Mouse (Mus musculus): ENCODE measurements around the gene Il12rb1. TPM values are rescaled to one million over a fixed set of nuclear protein-coding genes. Genes with fewer than 3 reads are reported as not detected.
A peak's percentile ranks its signal among the peaks of the same experiment; 100 is the strongest.

The Il12rb1 gene
- total and polyA plus RNA-seq, 2 experiments from 2014 or later: not detected

DNA sequence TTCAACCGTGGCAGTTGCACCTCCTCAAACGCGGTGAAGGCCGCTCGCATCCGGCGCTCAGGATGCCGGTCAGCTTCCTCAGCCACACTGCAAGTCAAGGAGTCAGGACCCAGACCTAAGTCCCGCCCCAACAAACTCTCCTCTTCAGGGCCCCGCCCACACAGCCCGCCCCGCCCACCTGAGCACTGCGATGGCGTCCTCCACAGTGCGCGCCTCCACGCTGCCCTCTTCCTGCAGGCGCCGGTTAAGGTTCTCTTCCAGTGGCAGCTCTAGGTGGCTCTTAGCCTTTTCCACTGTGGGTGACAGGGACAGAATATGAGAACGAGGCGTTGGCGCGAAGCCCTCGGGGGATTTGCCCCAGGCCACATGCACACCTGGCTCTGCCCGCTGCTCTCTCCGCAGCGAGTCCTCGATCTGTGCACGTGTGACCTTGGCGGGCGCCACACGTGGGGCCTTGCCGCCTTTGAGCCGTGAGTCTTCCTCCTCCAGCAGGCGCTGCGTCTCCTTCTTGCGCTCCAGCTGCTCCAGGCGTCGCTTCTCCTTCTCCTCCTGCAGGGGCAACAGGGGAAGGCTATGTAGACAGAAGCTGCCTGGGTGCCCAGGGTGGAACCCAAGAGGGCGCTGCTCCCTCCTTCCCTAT is 60.4 kb downstream of the Il12rb1 start:
- Histone ChIP-seq H3K4me1 (ENCODE audit: insufficient read depth, low read length) (peaks cover 16% of the 10 kb centered on the region), H3K4me2 (ENCODE audit: low read depth, low read length) (0 out of 2 replicates have a peak overlapping the region, but pooled peaks have one; percentile 13), H3K27me3 (ENCODE audit: insufficient read depth, low read length) (no peaks in the 10 kb centered on the region), H3K9ac (replicated peaks; ENCODE audit: low read length) (0 out of 2 replicates have a peak overlapping the region, but pooled peaks have one; percentile 17), H3K9me3 (ENCODE audit: low read length) (no peaks in the 10 kb centered on the region), H3K4me3 (ENCODE audit: low read length) (no peak overlapping the region), H3K27ac (peak overlapping the region; percentile 69; the same call in 1 of the 2 replicates), H3K36me3 (ENCODE audit: insufficient read depth, low read length) (no peaks in the 10 kb centered on the region)
- TF ChIP-seq CTCF (IDR thresholded peaks at IDR 0.05; ENCODE audit: low read depth): peak; percentile 38; the same call in 1 of the 2 replicates
- DNase-seq (ENCODE audit: low spot score) (peak; percentile 45), ATAC-seq (no peak)
- WGBS: 23% methylated on average over 40 of the region's 40 CpGs

DNA sequence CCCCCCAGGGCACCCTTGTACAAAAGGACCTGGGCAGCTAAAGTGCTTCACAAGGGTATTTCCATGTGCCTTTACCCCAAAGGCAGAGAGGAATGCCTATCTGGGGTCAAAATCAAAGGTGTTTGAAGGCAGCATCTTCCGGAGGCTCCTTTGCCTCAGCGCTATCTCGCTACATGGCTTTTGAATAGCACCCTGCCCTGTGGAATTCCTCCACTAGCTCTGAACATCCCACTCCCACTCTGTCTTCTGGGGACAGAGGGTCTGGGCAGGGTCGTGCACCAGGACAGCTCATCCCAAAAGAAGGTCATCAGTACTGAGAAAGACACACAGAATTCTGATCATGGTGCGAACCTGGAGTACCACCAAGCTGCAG is 60.9 kb downstream of the Il12rb1 start:
- H3K4me1 ChIP-seq (ENCODE audit: insufficient read depth, low read length): peaks cover 15% of the 10 kb centered on the region
- WGBS: 41% methylated on average over 5 of the region's 5 CpGs

DNA sequence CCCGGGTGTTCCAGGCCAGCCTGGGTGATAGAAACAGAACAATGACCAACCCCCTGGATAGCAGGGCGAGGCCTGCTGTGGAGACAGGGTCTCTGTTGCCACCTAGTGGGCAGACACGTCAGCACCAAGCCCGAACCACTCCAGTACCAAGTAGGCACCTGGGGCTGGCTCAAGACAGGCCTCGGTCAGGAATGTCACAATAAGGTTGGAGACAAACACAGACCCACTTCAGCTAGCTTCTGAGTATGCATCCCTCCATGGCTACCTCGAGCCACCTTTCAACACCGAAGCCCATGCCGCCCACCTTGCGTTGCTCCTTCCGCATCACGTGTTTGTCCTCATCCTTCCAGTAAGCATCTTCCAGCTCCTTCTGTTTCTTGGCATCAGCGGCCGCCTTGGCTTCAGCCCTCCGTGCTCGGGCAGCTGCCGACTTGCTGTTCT is 61.4 kb downstream of the Il12rb1 start:
- H3K27ac ChIP-seq: peak overlapping the region; percentile 69; the same call in 1 of the 2 replicates
- peak; percentile 94 for TF ChIP-seq CTCF (IDR thresholded peaks at IDR 0.05; ENCODE audit: low read depth)
- no peak overlapping the region for H3K4me2 ChIP-seq (ENCODE audit: low read depth, low read length)
- WGBS: 39% methylated on average over 16 of the region's 16 CpGs
- no peak overlapping the region for H3K9ac ChIP-seq (replicated peaks; ENCODE audit: low read length)
- ATAC-seq: peak; percentile 13; the same call in 1 of the 2 replicates
- DNase-seq (ENCODE audit: low spot score): peak; percentile 86
- no peaks in the 10 kb centered on the region for H3K9me3 ChIP-seq (ENCODE audit: low read length)
- no peaks in the 10 kb centered on the region for H3K27me3 ChIP-seq (ENCODE audit: insufficient read depth, low read length)
- H3K4me3 ChIP-seq (ENCODE audit: low read length): no peak overlapping the region
- no peaks in the 10 kb centered on the region for H3K36me3 ChIP-seq (ENCODE audit: insufficient read depth, low read length)
- H3K4me1 ChIP-seq (ENCODE audit: insufficient read depth, low read length): peaks cover 15% of the 10 kb centered on the region

More for the DNA sequence above, 60.9 kb downstream of the Il12rb1 start:
- DNase-seq (ENCODE audit: low spot score): no peak
- H3K9me3 ChIP-seq (ENCODE audit: low read length): no peaks in the 10 kb centered on the region
- H3K27me3 ChIP-seq (ENCODE audit: insufficient read depth, low read length): no peaks in the 10 kb centered on the region
- H3K4me2 ChIP-seq (ENCODE audit: low read depth, low read length): no peak overlapping the region
- 0 out of 2 replicates have a peak overlapping the region, but pooled peaks have one; percentile 17 for H3K9ac ChIP-seq (replicated peaks; ENCODE audit: low read length)
- no peak overlapping the region for H3K4me3 ChIP-seq (ENCODE audit: low read length)
- TF ChIP-seq CTCF (IDR thresholded peaks at IDR 0.05; ENCODE audit: low read depth): no peak
- H3K27ac ChIP-seq: peak overlapping the region; percentile 69; the same call in 1 of the 2 replicates
- no peak for ATAC-seq
- no peaks in the 10 kb centered on the region for H3K36me3 ChIP-seq (ENCODE audit: insufficient read depth, low read length)

Small RNA genes lying within 50 kb of the gene (microRNA-seq; reads per million reads assigned to microRNA genes)
- 0.36 to 0.88 reads per million in 2 experiments for gene Mir7240

Other genes with a start within 250 kb of the Il12rb1 start
- gene Isyna1, start 214.1 kb upstream of the Il12rb1 start, total RNA-seq (2014; rRNA removed): 152 and 207 TPM in 2 replicates
- 99.3 and 113 TPM in 2 replicates for gene Isyna1, start 214.1 kb upstream of the Il12rb1 start, polyA plus RNA-seq (2015; fragmentation: Nextera tagmentation; extraction: Ambion mirVana)
- gene Ssbp4, start 199.6 kb upstream of the Il12rb1 start, total RNA-seq (2014; rRNA removed): 248 and 349 TPM in 2 replicates
- 188 and 189 TPM in 2 replicates for gene Ssbp4, start 199.6 kb upstream of the Il12rb1 start, polyA plus RNA-seq (2015; fragmentation: Nextera tagmentation; extraction: Ambion mirVana)
- 0.65 and 3.3 TPM in 2 replicates for gene Lrrc25, start 192.3 kb upstream of the Il12rb1 start, total RNA-seq (2014; rRNA removed)
- gene Lrrc25, start 192.3 kb upstream of the Il12rb1 start, polyA plus RNA-seq (2015; fragmentation: Nextera tagmentation; extraction: Ambion mirVana): 1.3 and 1.5 TPM in 2 replicates
- 1.7 TPM in 1 of 2 replicates, not detected in the other for gene Gdf15, start 176.0 kb upstream of the Il12rb1 start, total RNA-seq (2014; rRNA removed)
- 0.25 and 0.41 TPM in 2 replicates for gene Gdf15, start 176.0 kb upstream of the Il12rb1 start, polyA plus RNA-seq (2015; fragmentation: Nextera tagmentation; extraction: Ambion mirVana)
- 65.7 and 68.4 TPM in 2 replicates for gene Pgpep1, start 148.1 kb upstream of the Il12rb1 start, total RNA-seq (2014; rRNA removed)
- gene Pgpep1, start 148.1 kb upstream of the Il12rb1 start, polyA plus RNA-seq (2015; fragmentation: Nextera tagmentation; extraction: Ambion mirVana): 44.2 and 56.5 TPM in 2 replicates
- 301 and 453 TPM in 2 replicates for gene Lsm4, start 135.2 kb upstream of the Il12rb1 start, total RNA-seq (2014; rRNA removed)
- gene Lsm4, start 135.2 kb upstream of the Il12rb1 start, polyA plus RNA-seq (2015; fragmentation: Nextera tagmentation; extraction: Ambion mirVana): 188 and 190 TPM in 2 replicates
- 486 and 650 TPM in 2 replicates for gene Jund, start 109.5 kb upstream of the Il12rb1 start, total RNA-seq (2014; rRNA removed)
- 90.4 and 96.3 TPM in 2 replicates for gene Jund, start 109.5 kb upstream of the Il12rb1 start, polyA plus RNA-seq (2015; fragmentation: Nextera tagmentation; extraction: Ambion mirVana)
- 0.05 and 0.18 TPM in 2 replicates for gene Iqcn, start 105.0 kb upstream of the Il12rb1 start, total RNA-seq (2014; rRNA removed)
- 0.05 and 0.08 TPM in 2 replicates for gene Iqcn, start 105.0 kb upstream of the Il12rb1 start, polyA plus RNA-seq (2015; fragmentation: Nextera tagmentation; extraction: Ambion mirVana)
- not detected in 2 replicates for gene Gm3336, start 89.9 kb upstream of the Il12rb1 start, total RNA-seq (2014; rRNA removed)
- not detected in 2 replicates for gene Gm3336, start 89.9 kb upstream of the Il12rb1 start, polyA plus RNA-seq (2015; fragmentation: Nextera tagmentation; extraction: Ambion mirVana)
- gene Pde4c, start 84.7 kb upstream of the Il12rb1 start, total RNA-seq (2014; rRNA removed): 0.26 and 0.72 TPM in 2 replicates
- 0.20 and 0.31 TPM in 2 replicates for gene Pde4c, start 84.7 kb upstream of the Il12rb1 start, polyA plus RNA-seq (2015; fragmentation: Nextera tagmentation; extraction: Ambion mirVana)
- gene Rab3a, start 53.8 kb upstream of the Il12rb1 start, total RNA-seq (2014; rRNA removed): 610 and 693 TPM in 2 replicates
- 693 and 724 TPM in 2 replicates for gene Rab3a, start 53.8 kb upstream of the Il12rb1 start, polyA plus RNA-seq (2015; fragmentation: Nextera tagmentation; extraction: Ambion mirVana)
- 37.2 and 53.9 TPM in 2 replicates for gene Mpv17l2, start 47.5 kb upstream of the Il12rb1 start, total RNA-seq (2014; rRNA removed)
- gene Mpv17l2, start 47.5 kb upstream of the Il12rb1 start, polyA plus RNA-seq (2015; fragmentation: Nextera tagmentation; extraction: Ambion mirVana): 56.1 and 63.3 TPM in 2 replicates
- gene Pik3r2, start 31.7 kb upstream of the Il12rb1 start, total RNA-seq (2014; rRNA removed): 162 and 176 TPM in 2 replicates
- gene Pik3r2, start 31.7 kb upstream of the Il12rb1 start, polyA plus RNA-seq (2015; fragmentation: Nextera tagmentation; extraction: Ambion mirVana): 101 and 103 TPM in 2 replicates
- 35.2 and 42.1 TPM in 2 replicates for gene Mast3, start 3.4 kb upstream of the Il12rb1 start, total RNA-seq (2014; rRNA removed)
- 16.2 and 16.7 TPM in 2 replicates for gene Mast3, start 3.4 kb upstream of the Il12rb1 start, polyA plus RNA-seq (2015; fragmentation: Nextera tagmentation; extraction: Ambion mirVana)
- gene Arrdc2, start 31.3 kb downstream of the Il12rb1 start, total RNA-seq (2014; rRNA removed): 12.1 and 17.1 TPM in 2 replicates
- 4.6 and 4.9 TPM in 2 replicates for gene Arrdc2, start 31.3 kb downstream of the Il12rb1 start, polyA plus RNA-seq (2015; fragmentation: Nextera tagmentation; extraction: Ambion mirVana)
- 29.8 and 33.6 TPM in 2 replicates for gene Kcnn1, start 54.8 kb downstream of the Il12rb1 start, total RNA-seq (2014; rRNA removed)
- gene Kcnn1, start 54.8 kb downstream of the Il12rb1 start, polyA plus RNA-seq (2015; fragmentation: Nextera tagmentation; extraction: Ambion mirVana): 7.8 and 10.8 TPM in 2 replicates
- 36.0 and 45.1 TPM in 2 replicates for gene Ccdc124, start 65.5 kb downstream of the Il12rb1 start, total RNA-seq (2014; rRNA removed)
- gene Ccdc124, start 65.5 kb downstream of the Il12rb1 start, polyA plus RNA-seq (2015; fragmentation: Nextera tagmentation; extraction: Ambion mirVana): 145 and 154 TPM in 2 replicates
- 2.5 and 2.8 TPM in 2 replicates for gene Slc5a5, start 84.3 kb downstream of the Il12rb1 start, total RNA-seq (2014; rRNA removed)
- 4.2 and 4.3 TPM in 2 replicates for gene Slc5a5, start 84.3 kb downstream of the Il12rb1 start, polyA plus RNA-seq (2015; fragmentation: Nextera tagmentation; extraction: Ambion mirVana)
- gene Rpl18a, start 89.0 kb downstream of the Il12rb1 start, total RNA-seq (2014; rRNA removed): 1,411 and 1,940 TPM in 2 replicates
- gene Rpl18a, start 89.0 kb downstream of the Il12rb1 start, polyA plus RNA-seq (2015; fragmentation: Nextera tagmentation; extraction: Ambion mirVana): 2,686 and 2,710 TPM in 2 replicates
- 98.1 and 98.6 TPM in 2 replicates for gene Map1s, start 97.5 kb downstream of the Il12rb1 start, total RNA-seq (2014; rRNA removed)
- gene Map1s, start 97.5 kb downstream of the Il12rb1 start, polyA plus RNA-seq (2015; fragmentation: Nextera tagmentation; extraction: Ambion mirVana): 52.3 and 54.4 TPM in 2 replicates